Mouse (Mus musculus) heart, postnatal 0 days (tissue): ENCODE results near the gene Polr1d.

Experiments
- CTCF ChIP-seq: IDR thresholded peaks from 2 replicates; pipeline ENCODE4 v1.5.1; 2016; ENCODE audit warnings: antibody characterized with exemption, control low read depth, low read depth
- EP300 ChIP-seq: IDR thresholded peaks from 2 replicates; pipeline ENCODE4 v1.6.1; 2016; ENCODE audit warnings: antibody characterized with exemption, low read depth

DNA sequence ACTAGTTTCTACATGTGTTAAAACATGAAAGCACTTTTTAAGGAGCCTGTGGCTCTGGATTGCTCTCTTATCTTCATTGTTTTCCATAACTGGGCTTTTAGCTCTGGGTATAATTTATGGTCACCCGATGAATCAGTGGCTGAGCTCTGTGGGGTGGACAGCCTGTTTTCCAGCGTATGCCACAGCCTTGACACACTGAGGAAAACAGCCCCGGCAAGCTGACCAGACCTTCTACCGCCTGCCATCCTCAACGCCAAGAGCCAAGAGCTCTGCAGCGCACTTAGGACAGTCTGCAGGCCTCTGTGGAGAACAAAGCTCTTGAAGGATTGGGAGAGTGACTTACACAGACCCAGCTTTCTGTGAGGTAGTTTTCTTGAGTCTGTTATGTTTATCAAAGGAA lies 17.4 kb downstream of the Polr1d start:
- TF ChIP-seq CTCF (no peak), EP300 (no peak)
